Mouse (Mus musculus): ENCODE measurements around the gene Olfr553. TPM values are rescaled to one million over a fixed set of nuclear protein-coding genes. Genes with fewer than 3 reads are reported as not detected.

Olfr553 gene
- polyA plus RNA-seq, 1 experiment, result not detected

- H3K36me3 ChIP-seq (ENCODE audit: control insufficient read depth, insufficient read depth, low read length), result no peaks in the 10 kb centered on the region
- TF ChIP-seq POLR2A (IDR thresholded peaks at IDR 0.05; ENCODE audit: control insufficient read depth, low read depth, low read length) (no peak), CTCF (IDR thresholded peaks at IDR 0.05; ENCODE audit: control insufficient read depth, insufficient read depth, insufficient replicate concordance, low read depth, low read length) (no peak)
- no peak overlapping the region for H3K27ac ChIP-seq (ENCODE audit: control insufficient read depth, insufficient read depth, low read depth, low read length)
- H3K4me1 ChIP-seq (ENCODE audit: control insufficient read depth, insufficient read depth, low read length), result no peaks in the 10 kb centered on the region
- H3K27me3 ChIP-seq (ENCODE audit: control insufficient read depth, insufficient read depth, low read length), result no peaks in the 10 kb centered on the region
- H3K4me3 ChIP-seq (ENCODE audit: control insufficient read depth, low read depth, low read length), result no peak overlapping the region
These were observed 1.6 kb upstream of the Olfr553 start for GRCm38 (mm10) chr7:102619608-102620007.

GRCm38 (mm10) chr7:102597378-102598031, 20.5 kb downstream of the Olfr553 start, which contains the start of gene Olfr552:
Olfr552 (plus strand) TSS chr7:102597770.
- TF ChIP-seq CTCF (IDR thresholded peaks at IDR 0.05; ENCODE audit: control insufficient read depth, insufficient read depth, insufficient replicate concordance, low read depth, low read length), result no peak
- TF ChIP-seq POLR2A (IDR thresholded peaks at IDR 0.05; ENCODE audit: control insufficient read depth, low read depth, low read length), result no peak
- no peaks in the 10 kb centered on the region for H3K4me1 ChIP-seq (ENCODE audit: control insufficient read depth, insufficient read depth, low read length)
- H3K27ac ChIP-seq (ENCODE audit: control insufficient read depth, insufficient read depth, low read depth, low read length), result no peak within 1 kb of the TSS
- H3K4me3 ChIP-seq (ENCODE audit: control insufficient read depth, low read depth, low read length), result no peak within 1 kb of the TSS
- H3K36me3 ChIP-seq (ENCODE audit: control insufficient read depth, insufficient read depth, low read length), result no peaks in the 10 kb centered on the region
- no peaks in the 10 kb centered on the region for H3K27me3 ChIP-seq (ENCODE audit: control insufficient read depth, insufficient read depth, low read length)

GRCm38 (mm10) chr7:102591786-102592185, 26.2 kb downstream of the Olfr553 start, which contains the start of gene Olfr551:
Olfr551 (minus strand) TSS chr7:102591886.
- Histone ChIP-seq H3K27ac (ENCODE audit: control insufficient read depth, insufficient read depth, low read depth, low read length) (no peak within 1 kb of the TSS), H3K4me1 (ENCODE audit: control insufficient read depth, insufficient read depth, low read length) (no peaks in the 10 kb centered on the region), H3K4me3 (ENCODE audit: control insufficient read depth, low read depth, low read length) (no peak within 1 kb of the TSS), H3K27me3 (ENCODE audit: control insufficient read depth, insufficient read depth, low read length) (no peaks in the 10 kb centered on the region), H3K36me3 (ENCODE audit: control insufficient read depth, insufficient read depth, low read length) (no peaks in the 10 kb centered on the region)
- TF ChIP-seq CTCF (IDR thresholded peaks at IDR 0.05; ENCODE audit: control insufficient read depth, insufficient read depth, insufficient replicate concordance, low read depth, low read length) (no peak), POLR2A (IDR thresholded peaks at IDR 0.05; ENCODE audit: control insufficient read depth, low read depth, low read length) (no peak)

GRCm38 (mm10) chr7:102575998-102576397, 42.0 kb downstream of the Olfr553 start:
- Histone ChIP-seq H3K4me3 (ENCODE audit: control insufficient read depth, low read depth, low read length) (no peak overlapping the region), H3K27me3 (ENCODE audit: control insufficient read depth, insufficient read depth, low read length) (no peaks in the 10 kb centered on the region), H3K36me3 (ENCODE audit: control insufficient read depth, insufficient read depth, low read length) (no peaks in the 10 kb centered on the region), H3K4me1 (ENCODE audit: control insufficient read depth, insufficient read depth, low read length) (no peaks in the 10 kb centered on the region), H3K27ac (ENCODE audit: control insufficient read depth, insufficient read depth, low read depth, low read length) (no peak overlapping the region)
- TF ChIP-seq CTCF (IDR thresholded peaks at IDR 0.05; ENCODE audit: control insufficient read depth, insufficient read depth, insufficient replicate concordance, low read depth, low read length) (no peak), POLR2A (IDR thresholded peaks at IDR 0.05; ENCODE audit: control insufficient read depth, low read depth, low read length) (no peak)

- Histone ChIP-seq H3K27me3 (ENCODE audit: control insufficient read depth, insufficient read depth, low read length) (no peaks in the 10 kb centered on the region), H3K27ac (ENCODE audit: control insufficient read depth, insufficient read depth, low read depth, low read length) (no peak overlapping the region), H3K4me1 (ENCODE audit: control insufficient read depth, insufficient read depth, low read length) (no peaks in the 10 kb centered on the region), H3K36me3 (ENCODE audit: control insufficient read depth, insufficient read depth, low read length) (no peaks in the 10 kb centered on the region), H3K4me3 (ENCODE audit: control insufficient read depth, low read depth, low read length) (no peak overlapping the region)
- TF ChIP-seq POLR2A (IDR thresholded peaks at IDR 0.05; ENCODE audit: control insufficient read depth, low read depth, low read length) (no peak), CTCF (IDR thresholded peaks at IDR 0.05; ENCODE audit: control insufficient read depth, insufficient read depth, insufficient replicate concordance, low read depth, low read length) (no peak)
These were observed 44.7 kb downstream of the Olfr553 start for GRCm38 (mm10) chr7:102573174-102573830.

- no peak within 1 kb of the TSS for H3K27ac ChIP-seq (ENCODE audit: control insufficient read depth, insufficient read depth, low read depth, low read length)
These were observed 46.9 kb downstream of the Olfr553 start, which contains the start of gene Olfr550 for GRCm38 (mm10) chr7:102571142-102571541. Olfr550 (plus strand) TSS chr7:102571442.

GRCm38 (mm10) chr7:102566219-102566618, 51.8 kb downstream of the Olfr553 start:
- TF ChIP-seq CTCF (IDR thresholded peaks at IDR 0.05; ENCODE audit: control insufficient read depth, insufficient read depth, insufficient replicate concordance, low read depth, low read length) (no peak), POLR2A (IDR thresholded peaks at IDR 0.05; ENCODE audit: control insufficient read depth, low read depth, low read length) (no peak)
- no peaks in the 10 kb centered on the region for H3K4me1 ChIP-seq (ENCODE audit: control insufficient read depth, insufficient read depth, low read length)
- no peaks in the 10 kb centered on the region for H3K36me3 ChIP-seq (ENCODE audit: control insufficient read depth, insufficient read depth, low read length)
- H3K4me3 ChIP-seq (ENCODE audit: control insufficient read depth, low read depth, low read length), result no peak overlapping the region
- no peak overlapping the region for H3K27ac ChIP-seq (ENCODE audit: control insufficient read depth, insufficient read depth, low read depth, low read length)
- no peaks in the 10 kb centered on the region for H3K27me3 ChIP-seq (ENCODE audit: control insufficient read depth, insufficient read depth, low read length)

More at GRCm38 (mm10) chr7:102571142-102571541, 46.9 kb downstream of the Olfr553 start, which contains the start of gene Olfr550:
- Histone ChIP-seq H3K27me3 (ENCODE audit: control insufficient read depth, insufficient read depth, low read length) (no peaks in the 10 kb centered on the region), H3K36me3 (ENCODE audit: control insufficient read depth, insufficient read depth, low read length) (no peaks in the 10 kb centered on the region), H3K4me1 (ENCODE audit: control insufficient read depth, insufficient read depth, low read length) (no peaks in the 10 kb centered on the region), H3K4me3 (ENCODE audit: control insufficient read depth, low read depth, low read length) (no peak within 1 kb of the TSS)
- TF ChIP-seq POLR2A (IDR thresholded peaks at IDR 0.05; ENCODE audit: control insufficient read depth, low read depth, low read length), result no peak
- TF ChIP-seq CTCF (IDR thresholded peaks at IDR 0.05; ENCODE audit: control insufficient read depth, insufficient read depth, insufficient replicate concordance, low read depth, low read length), result no peak
